Mouse (Mus musculus) thymus, postnatal 14 days (tissue): Measurements from ENCODE around the gene Schip1.
"Not testable (repeated sequence)": the region's sequence is repeated elsewhere in the genome, so short reads cannot be mapped to it uniquely, and the experiment has no call there.

Source experiments
- DNase-seq: peaks from one replicate; pipeline ENCODE4 v3.0.0; 2021

Gene Schip1

DNA sequence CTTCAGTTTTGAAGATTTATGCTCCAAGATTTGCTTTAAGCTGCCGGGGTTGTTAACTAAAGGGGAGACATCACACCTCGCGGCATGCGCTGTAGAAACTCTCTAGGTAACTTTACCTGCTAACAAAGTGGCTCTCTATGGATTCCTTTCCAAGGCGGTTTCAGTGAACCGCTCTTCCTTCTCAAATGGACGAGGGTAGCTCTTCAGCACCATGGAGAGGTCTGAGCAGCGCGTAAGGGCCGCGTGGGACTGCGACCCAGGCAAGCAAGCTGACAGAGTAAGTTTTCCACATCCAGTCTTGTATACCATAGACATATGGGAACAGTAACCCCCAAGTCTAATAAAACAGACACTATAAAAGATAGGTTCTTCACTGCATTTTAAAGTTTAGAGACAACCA, at the start of gene Schip1:
TSS of gene Schip1 (plus strand) at position 72 of the 400 bp plus-strand sequence.
- peak; percentile 6 for DNase-seq

DNA sequence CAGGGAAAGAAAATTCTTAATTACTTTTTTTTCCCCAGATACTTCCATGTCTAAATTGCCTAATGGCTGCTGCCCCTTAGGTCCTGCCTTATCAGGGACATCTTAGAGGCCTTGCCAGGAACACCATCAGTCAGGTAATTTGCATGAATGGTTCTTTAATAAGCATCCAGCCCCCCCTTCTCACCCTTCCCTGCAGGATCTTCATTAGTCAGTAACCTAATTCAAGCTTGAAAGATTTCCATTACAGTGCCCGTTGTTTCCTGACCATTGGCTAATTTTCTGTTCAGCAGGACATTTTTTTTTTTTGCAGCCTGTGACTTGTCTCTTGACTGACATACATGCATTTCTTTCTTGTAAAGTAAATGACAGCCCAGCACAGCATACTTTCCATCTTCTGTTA, 48.8 kb upstream of the Schip1 start:
- no peak for DNase-seq

DNA sequence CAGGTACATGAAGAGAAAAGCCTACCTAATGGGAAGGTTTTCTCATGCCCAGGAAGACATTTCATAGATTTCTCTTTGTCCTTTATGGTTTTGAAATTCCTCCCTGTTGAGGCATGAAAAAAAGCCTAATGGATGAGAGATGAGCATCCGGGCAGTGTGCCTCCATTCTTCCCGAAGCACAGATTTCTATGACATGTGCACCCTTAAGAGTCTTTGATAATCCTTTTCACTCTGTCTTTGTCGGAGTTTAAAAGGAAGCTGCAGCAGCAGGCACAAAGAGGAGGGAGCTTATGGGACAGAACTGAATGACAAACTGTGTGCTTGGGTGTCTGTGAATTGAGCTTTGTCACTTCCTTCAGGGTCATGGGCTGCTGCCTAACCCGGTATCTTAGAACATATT, 45.2 kb upstream of the Schip1 start:
- DNase-seq, result no peak

- DNase-seq, result no peak
Measured at GRCm38 (mm10) chr3:68036097-68036496, 28.5 kb upstream of the Schip1 start.

DNA sequence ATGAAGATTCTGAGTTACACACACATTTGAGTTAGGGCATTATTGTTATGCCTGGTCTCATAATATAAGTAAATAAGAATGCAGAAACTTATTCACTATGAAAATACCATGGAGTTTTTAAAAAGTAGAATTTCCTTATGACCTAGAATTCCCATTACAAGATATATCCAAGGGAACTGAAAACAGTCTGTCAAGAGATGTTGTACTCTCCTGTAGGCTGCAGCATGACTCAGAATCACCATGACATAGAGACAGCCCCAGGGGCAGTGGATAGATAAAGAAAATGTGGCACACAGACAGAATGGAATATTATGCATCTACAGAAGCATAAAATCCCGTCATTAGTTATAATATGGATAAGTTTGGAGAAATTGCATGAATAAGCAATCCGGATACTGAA, 21.7 kb upstream of the Schip1 start:
- DNase-seq, result no peak

DNA sequence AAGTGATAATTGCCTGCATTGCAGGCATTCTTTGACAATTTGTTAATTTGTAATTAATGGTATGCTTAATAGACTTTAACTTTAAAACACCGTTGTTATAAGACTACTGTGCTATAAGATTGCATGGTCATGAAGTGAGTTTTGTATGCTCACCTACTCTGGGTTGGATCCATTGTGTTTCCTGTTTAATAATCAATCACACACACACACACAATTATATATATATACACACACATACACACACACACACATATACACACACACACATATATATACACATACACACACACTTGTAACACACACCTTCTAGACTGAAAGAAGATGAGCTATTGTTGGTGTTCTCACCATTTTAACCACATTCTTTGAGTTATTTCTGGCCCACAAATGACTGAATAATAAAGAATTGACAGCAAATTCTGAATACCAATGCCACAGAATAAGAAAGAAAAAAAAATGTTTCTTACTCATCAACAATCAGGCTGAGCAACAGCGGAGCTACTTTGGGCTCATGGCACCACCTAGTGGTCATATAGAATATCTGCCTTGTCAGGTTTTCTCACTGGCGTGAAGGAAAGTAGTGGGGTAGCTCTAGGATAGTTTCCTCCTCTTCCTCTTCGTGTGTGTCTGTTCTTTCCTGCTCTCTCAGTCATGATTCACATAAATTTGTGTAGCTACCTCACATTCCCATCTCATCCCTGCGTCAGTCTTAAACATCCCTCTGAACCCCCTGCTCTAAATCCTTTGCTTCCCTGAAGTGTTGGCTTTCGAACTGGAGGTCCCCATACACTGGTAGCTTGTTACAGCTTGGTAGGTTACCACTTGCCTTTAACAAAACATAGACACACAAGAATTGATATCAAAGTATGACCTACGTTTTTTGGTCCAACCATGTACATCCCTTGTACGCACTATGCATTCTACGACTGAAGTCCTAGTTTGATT, 18.9 kb upstream of the Schip1 start:
- peak; percentile 38 for DNase-seq

DNA sequence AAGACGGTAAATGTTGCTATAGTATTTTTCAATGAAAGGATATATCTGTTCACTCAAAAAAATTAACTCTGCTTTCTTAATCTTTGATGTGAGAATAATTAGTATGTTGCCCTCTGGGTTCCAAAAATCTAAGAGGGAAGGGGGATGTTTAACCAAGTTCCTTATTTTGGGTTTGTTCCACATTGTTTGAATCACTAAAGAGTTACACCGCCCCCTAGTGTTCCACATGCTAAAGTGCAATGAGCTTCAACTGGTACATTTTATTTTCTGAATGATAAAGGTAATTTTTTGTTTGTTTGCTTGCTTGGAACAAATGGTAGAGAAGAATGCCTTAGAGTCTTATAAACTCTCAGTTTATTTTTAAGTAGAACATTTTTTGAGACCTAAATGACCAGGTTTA, 11.1 kb upstream of the Schip1 start:
- peak; percentile 12 for DNase-seq

GRCm38 (mm10) chr3:68055071-68055470, 9.5 kb upstream of the Schip1 start:
- no peak for DNase-seq

GRCm38 (mm10) chr3:68056373-68057275, 8.0 kb upstream of the Schip1 start:
- DNase-seq, result peak; percentile 65

GRCm38 (mm10) chr3:68059162-68059800, 5.3 kb upstream of the Schip1 start:
- peak; percentile 6 for DNase-seq

- DNase-seq, result no peak
Measured at GRCm38 (mm10) chr3:68071395-68072386, 7.1 kb downstream of the Schip1 start.

DNA sequence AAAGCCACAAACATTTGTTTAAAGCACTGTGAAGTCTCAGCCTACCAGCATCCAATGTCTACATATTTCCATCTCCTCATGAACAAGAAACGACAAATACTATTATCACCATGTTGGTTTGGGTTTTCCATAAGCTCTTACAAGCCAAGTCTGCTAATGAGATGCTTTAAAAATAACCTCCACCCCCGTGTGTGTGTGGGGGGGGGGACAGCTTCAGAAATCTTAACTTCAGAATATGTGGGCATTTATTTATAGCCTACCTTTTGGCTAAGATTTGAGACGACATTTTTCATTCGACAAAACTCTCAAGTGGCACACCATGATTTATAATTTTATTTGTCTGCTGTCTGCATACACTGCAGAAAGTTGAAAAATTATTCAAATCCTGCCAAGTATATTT, 12.8 kb downstream of the Schip1 start:
- no peak for DNase-seq

DNA sequence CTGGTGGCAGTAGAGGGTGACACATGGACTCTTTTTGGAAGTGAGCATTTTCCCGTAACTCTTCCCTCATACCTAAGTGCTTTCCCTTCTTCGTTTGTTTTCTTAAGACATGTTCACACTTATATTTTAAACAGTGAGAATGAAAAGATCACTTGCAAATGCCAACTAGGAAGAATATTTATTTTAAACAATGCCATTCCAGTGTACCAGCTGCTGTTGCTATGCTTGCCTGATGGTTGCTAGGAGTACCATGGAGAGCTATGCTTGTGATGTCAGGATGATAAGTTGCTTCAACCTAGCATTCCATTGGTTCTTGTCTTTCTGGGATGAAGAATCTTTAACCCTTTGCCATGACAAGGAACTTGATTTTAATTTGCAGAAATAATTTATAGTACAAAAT, 20.4 kb downstream of the Schip1 start:
- no peak for DNase-seq

DNA sequence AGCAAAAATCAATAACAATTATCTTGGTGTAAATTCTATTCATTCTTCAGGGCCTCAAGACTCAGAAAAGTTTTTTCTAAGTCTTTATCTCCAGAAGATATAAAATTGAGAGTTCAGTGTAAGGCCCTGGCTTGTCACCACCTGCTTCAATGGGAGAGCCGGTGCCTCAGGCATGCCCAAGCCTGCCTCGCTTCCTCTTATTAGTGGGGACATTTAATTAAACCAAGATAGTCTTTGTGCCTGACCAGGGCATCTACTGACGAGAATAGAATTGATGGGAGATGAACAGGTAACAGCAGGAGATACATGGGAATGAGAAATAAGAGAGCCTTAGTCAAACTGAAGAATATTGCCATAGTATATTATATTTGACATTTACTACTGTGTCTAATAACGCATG, 27.5 kb downstream of the Schip1 start:
- DNase-seq, result no peak

DNA sequence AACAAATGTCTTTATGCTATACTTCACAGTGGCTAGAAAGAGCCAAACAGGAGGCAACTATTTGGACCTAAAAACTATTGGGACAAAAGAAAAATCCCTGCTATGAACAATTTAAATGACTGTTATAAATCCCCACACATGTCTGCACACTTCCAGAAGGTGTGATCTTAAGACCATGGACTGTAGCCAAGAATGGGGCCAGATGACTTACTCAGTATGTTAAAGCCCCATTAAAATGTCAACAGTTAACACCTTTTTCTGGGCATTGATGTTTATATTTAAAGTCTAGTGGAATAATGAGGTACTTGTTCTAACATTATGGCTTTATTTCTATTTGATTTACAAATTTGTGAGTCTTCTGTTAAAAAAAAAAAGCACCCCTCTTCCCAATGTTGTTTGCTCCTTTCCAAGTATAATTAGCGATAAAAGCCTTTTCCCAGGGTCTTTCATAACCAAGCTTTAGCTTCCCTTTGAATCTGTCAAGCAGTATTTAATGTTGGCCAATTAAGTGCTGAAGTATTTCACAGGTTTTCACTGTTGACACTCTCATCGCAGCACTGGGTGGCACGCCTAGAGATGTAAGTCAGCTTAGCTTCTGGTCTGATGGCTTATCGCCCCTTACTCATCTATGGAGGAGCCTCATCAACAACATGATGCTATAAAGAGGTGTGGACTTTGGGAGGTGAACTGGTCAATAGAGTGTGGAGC, 32.3 kb downstream of the Schip1 start:
- no peak for DNase-seq

- DNase-seq, result not testable (repeated sequence)
Measured at GRCm38 (mm10) chr3:68099561-68099960, 35.0 kb downstream of the Schip1 start.

DNA sequence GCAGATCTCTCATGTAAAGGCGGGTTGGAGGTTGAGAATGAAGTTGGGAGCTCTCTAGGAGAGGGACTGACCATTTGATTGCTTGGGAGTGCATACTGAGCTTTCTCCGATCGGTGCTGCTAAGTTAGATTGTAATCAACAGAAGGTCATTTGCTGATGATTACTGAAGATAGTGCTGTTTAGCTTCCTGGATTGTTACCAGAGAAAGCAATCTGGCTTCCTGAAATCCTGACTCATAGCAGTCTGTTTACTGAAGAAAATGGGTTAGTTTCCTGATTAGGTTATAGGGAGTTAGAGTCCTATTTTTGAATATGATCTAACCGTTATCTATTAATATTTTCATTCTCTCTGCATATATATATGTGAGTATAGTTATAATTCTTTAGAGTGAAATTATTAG, 36.7 kb downstream of the Schip1 start:
- DNase-seq, result no peak

- DNase-seq, result no peak
Measured at GRCm38 (mm10) chr3:68105081-68105685, 40.6 kb downstream of the Schip1 start.

GRCm38 (mm10) chr3:68121338-68121737, 56.7 kb downstream of the Schip1 start:
- no peak for DNase-seq

GRCm38 (mm10) chr3:68126284-68126856, 61.8 kb downstream of the Schip1 start:
- no peak for DNase-seq
